Mouse (Mus musculus) kidney, adult 11 months (tissue): ENCODE measurements around the gene Phf6.
"Not testable (repeated sequence)": the region's sequence is repeated elsewhere in the genome, so short reads cannot be mapped to it uniquely, and the experiment has no call there.

Experiments used
- DNase-seq: peaks from one replicate; pipeline ENCODE4 v3.0.0; 2022

Gene Phf6

GRCm38 (mm10) chrX:52981378-52981777 is 69.3 kb downstream of the Phf6 start:
- DNase-seq = no peak

DNA sequence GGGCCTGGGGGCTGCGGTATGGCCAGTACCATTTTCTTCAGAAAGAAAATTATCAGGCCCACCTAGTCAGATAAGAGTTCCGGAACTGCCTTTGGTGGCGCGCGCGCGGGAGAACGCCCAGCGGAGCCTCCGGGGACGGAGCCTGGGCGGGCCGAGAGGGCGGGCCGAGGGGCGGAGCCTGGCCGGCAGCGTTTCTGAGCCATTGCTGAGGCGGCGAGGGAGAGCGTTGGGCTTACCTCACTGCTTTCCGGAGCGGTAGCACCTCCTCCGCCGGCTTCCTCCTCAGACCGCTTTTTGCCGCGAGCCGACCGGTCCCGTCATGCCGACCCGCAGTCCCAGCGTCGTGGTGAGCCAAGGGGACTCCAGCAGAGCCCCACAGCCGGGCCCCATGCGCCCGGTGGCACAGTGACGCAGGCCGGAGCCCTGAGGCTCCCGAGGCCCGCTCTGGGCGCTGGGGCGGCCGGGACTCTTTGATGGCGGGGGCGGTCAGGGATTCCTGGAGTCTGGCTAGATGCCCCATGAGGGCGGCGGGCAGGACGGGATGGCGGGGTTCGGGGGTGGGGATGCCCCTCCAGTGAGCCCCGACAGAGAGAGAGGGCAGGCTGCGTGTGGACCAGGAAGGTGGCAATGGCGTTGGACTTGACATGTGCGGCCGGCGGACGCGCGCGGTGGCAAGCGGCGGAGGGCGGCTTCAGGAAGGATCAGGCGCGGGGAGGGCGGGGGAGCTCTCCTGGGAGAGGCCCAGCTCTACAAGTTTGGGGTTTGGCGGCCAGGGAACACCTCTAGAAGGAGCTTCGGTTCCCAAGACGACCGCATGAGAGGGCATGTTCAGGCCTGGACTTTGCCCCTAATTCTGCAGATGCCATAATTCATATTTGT is 76.1 kb downstream of the Phf6 start, which contains the start of gene Hprt:
Hprt (plus strand) TSS at position 233 of the 879 bp plus-strand sequence.
- DNase-seq = peak; percentile 76

DNA sequence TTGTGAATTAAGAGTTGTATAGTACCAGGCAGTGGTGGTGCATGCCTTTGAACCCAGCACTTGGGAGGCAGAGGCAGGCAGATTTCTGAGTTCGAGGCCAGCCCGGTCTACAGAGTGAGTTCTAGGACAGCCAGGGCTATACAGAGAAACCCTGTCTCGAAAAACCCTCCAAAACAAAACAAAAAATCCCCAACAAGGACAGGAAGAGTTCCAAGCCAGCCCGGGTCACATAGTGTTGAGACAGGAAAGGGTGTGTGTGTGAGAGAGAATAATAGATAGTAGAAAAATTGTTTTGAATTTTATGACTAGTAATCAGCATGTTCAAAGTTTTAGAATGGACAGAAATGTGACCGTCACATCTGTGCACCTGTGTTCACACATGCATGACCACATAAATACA is 82.7 kb downstream of the Phf6 start:
- not testable (repeated sequence) for DNase-seq

DNA sequence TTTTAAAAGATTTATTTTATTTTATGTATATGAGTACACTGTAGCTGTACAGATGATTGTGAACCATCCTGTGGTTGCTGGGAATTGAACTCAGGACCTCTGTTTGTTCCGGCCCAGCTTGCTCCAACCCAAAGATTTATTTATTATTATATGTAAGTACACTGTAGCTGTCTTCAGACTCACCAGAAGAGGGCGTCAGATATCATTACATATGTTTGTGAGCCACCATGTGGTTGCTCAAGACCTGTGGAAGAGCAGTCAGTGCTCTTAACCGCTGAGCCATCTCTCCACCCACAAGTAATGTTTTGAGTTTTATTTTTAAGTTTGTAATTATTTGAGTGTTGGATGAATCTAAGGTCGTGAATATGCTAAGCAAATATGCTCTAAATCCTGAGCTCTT is 92.8 kb downstream of the Phf6 start:
- not testable (repeated sequence) for DNase-seq

GRCm38 (mm10) chrX:53006062-53006461 is 94.0 kb downstream of the Phf6 start:
- DNase-seq = no peak
